Mouse (Mus musculus): ENCODE measurements around the gene Olfr1423. TPM values are rescaled to one million over a fixed set of nuclear protein-coding genes. Genes with fewer than 3 reads are reported as not detected.

Olfr1423 gene
- polyA plus RNA-seq, 1 experiment from 2014 or later = not detected

- no peaks in the 10 kb centered on the region for H3K36me3 ChIP-seq
- WGBS = under 1% methylated on average over 17 of the region's 17 CpGs
- no peak overlapping the region for H3K27ac ChIP-seq
- ATAC-seq (ENCODE audit: insufficient number of reproducible peaks, insufficient read depth, low FRiP score, low TSS enrichment, low read depth) = no peak
- H3K4me1 ChIP-seq (replicated peaks) = peaks cover 15% of the 10 kb centered on the region; the same call in 1 of the 2 replicates
- no peaks in the 10 kb centered on the region for H3K9me3 ChIP-seq
- H3K4me3 ChIP-seq (replicated peaks) = peak overlapping the region; percentile 57
- peak overlapping the region; percentile 64 for H3K4me2 ChIP-seq
- H3K9ac ChIP-seq (replicated peaks) = peak overlapping the region; percentile 50
- no peaks in the 10 kb centered on the region for H3K27me3 ChIP-seq
These were observed 34.7 kb downstream of the Olfr1423 start for GRCm38 (mm10) chr19:12006361-12006947.

GRCm38 (mm10) chr19:12005376-12006360 is 35.4 kb downstream of the Olfr1423 start:
- H3K27me3 ChIP-seq = no peaks in the 10 kb centered on the region
- H3K9me3 ChIP-seq = no peaks in the 10 kb centered on the region
- peaks cover 15% of the 10 kb centered on the region; the same call in 1 of the 2 replicates for H3K4me1 ChIP-seq (replicated peaks)
- H3K27ac ChIP-seq = peak overlapping the region; percentile 78; the same call in 1 of the 2 replicates
- H3K9ac ChIP-seq (replicated peaks) = peak overlapping the region; percentile 58
- ATAC-seq (ENCODE audit: insufficient number of reproducible peaks, insufficient read depth, low FRiP score, low TSS enrichment, low read depth) = peak; percentile 75
- H3K36me3 ChIP-seq = no peaks in the 10 kb centered on the region
- under 1% methylated on average over 41 of the region's 41 CpGs for WGBS
- peak overlapping the region; percentile 57 for H3K4me3 ChIP-seq (replicated peaks)
- peak overlapping the region; percentile 64 for H3K4me2 ChIP-seq

- H3K27ac ChIP-seq = no peak overlapping the region
- WGBS = 65% methylated on average over 9 of the region's 9 CpGs
- no peak overlapping the region for H3K9ac ChIP-seq (replicated peaks)
- ATAC-seq (ENCODE audit: insufficient number of reproducible peaks, insufficient read depth, low FRiP score, low TSS enrichment, low read depth) = no peak
- no peaks in the 10 kb centered on the region for H3K36me3 ChIP-seq
- no peaks in the 10 kb centered on the region for H3K9me3 ChIP-seq
- H3K27me3 ChIP-seq = no peaks in the 10 kb centered on the region
- peak overlapping the region; percentile 57 for H3K4me3 ChIP-seq (replicated peaks)
- H3K4me1 ChIP-seq (replicated peaks) = peaks cover 15% of the 10 kb centered on the region; the same call in 1 of the 2 replicates
- peak overlapping the region; percentile 64 for H3K4me2 ChIP-seq
These were observed 36.7 kb downstream of the Olfr1423 start for GRCm38 (mm10) chr19:12004216-12005008.

GRCm38 (mm10) chr19:12003568-12003967 is 37.5 kb downstream of the Olfr1423 start:
- Histone ChIP-seq H3K27ac (no peak overlapping the region), H3K9ac (replicated peaks) (no peak overlapping the region), H3K4me2 (no peak overlapping the region), H3K4me3 (replicated peaks) (no peak overlapping the region), H3K36me3 (no peaks in the 10 kb centered on the region), H3K27me3 (no peaks in the 10 kb centered on the region), H3K4me1 (replicated peaks) (peaks cover 15% of the 10 kb centered on the region; the same call in 1 of the 2 replicates), H3K9me3 (no peaks in the 10 kb centered on the region)
- ATAC-seq (ENCODE audit: insufficient number of reproducible peaks, insufficient read depth, low FRiP score, low TSS enrichment, low read depth) = no peak
- 86% methylated on average over 2 of the region's 2 CpGs for WGBS

GRCm38 (mm10) chr19:12002791-12003190 is 38.3 kb downstream of the Olfr1423 start:
- H3K27ac ChIP-seq = no peak overlapping the region
- H3K4me3 ChIP-seq (replicated peaks) = peak overlapping the region; percentile 18; the same call in 1 of the 2 replicates
- H3K9ac ChIP-seq (replicated peaks) = no peak overlapping the region
- H3K27me3 ChIP-seq = no peaks in the 10 kb centered on the region
- no peaks in the 10 kb centered on the region for H3K36me3 ChIP-seq
- peaks cover 13% of the 10 kb centered on the region; the same call in 1 of the 2 replicates for H3K4me1 ChIP-seq (replicated peaks)
- WGBS = 51% methylated on average over 14 of the region's 14 CpGs
- no peaks in the 10 kb centered on the region for H3K9me3 ChIP-seq
- H3K4me2 ChIP-seq = peak overlapping the region; percentile 43
- no peak for ATAC-seq (ENCODE audit: insufficient number of reproducible peaks, insufficient read depth, low FRiP score, low TSS enrichment, low read depth)

GRCm38 (mm10) chr19:12002125-12002524 is 39.0 kb downstream of the Olfr1423 start:
- no peak for ATAC-seq (ENCODE audit: insufficient number of reproducible peaks, insufficient read depth, low FRiP score, low TSS enrichment, low read depth)

GRCm38 (mm10) chr19:12001686-12002085 is 39.4 kb downstream of the Olfr1423 start:
- H3K4me2 ChIP-seq = no peak overlapping the region
- H3K36me3 ChIP-seq = no peaks in the 10 kb centered on the region
- no peak overlapping the region for H3K27ac ChIP-seq
- no peaks in the 10 kb centered on the region for H3K27me3 ChIP-seq
- no peak overlapping the region for H3K9ac ChIP-seq (replicated peaks)
- peaks cover 7% of the 10 kb centered on the region; the same call in 1 of the 2 replicates for H3K4me1 ChIP-seq (replicated peaks)
- no peak for ATAC-seq (ENCODE audit: insufficient number of reproducible peaks, insufficient read depth, low FRiP score, low TSS enrichment, low read depth)
- H3K4me3 ChIP-seq (replicated peaks) = no peak overlapping the region
- no peaks in the 10 kb centered on the region for H3K9me3 ChIP-seq
- WGBS = 28% methylated on average over 3 of the region's 3 CpGs

More at GRCm38 (mm10) chr19:12002125-12002524, 39.0 kb downstream of the Olfr1423 start:
- Histone ChIP-seq H3K9me3 (no peaks in the 10 kb centered on the region), H3K4me2 (peak overlapping the region; percentile 43), H3K27ac (no peak overlapping the region), H3K36me3 (no peaks in the 10 kb centered on the region), H3K4me1 (replicated peaks) (peaks cover 11% of the 10 kb centered on the region; the same call in 1 of the 2 replicates), H3K9ac (replicated peaks) (no peak overlapping the region), H3K4me3 (replicated peaks) (peak overlapping the region; percentile 18; the same call in 1 of the 2 replicates), H3K27me3 (no peaks in the 10 kb centered on the region)
- 4% methylated on average over 11 of the region's 11 CpGs for WGBS

GRCm38 (mm10) chr19:11995722-11996448 is 45.2 kb downstream of the Olfr1423 start:
- no peak overlapping the region for H3K4me2 ChIP-seq
- no peak overlapping the region for H3K9ac ChIP-seq (replicated peaks)
- WGBS = 56% methylated on average over 2 of the region's 2 CpGs
- peaks cover 49% of the 10 kb centered on the region for H3K36me3 ChIP-seq
- H3K27ac ChIP-seq = no peak overlapping the region
- ATAC-seq (ENCODE audit: insufficient number of reproducible peaks, insufficient read depth, low FRiP score, low TSS enrichment, low read depth) = no peak
- no peaks in the 10 kb centered on the region for H3K4me1 ChIP-seq (replicated peaks)
- H3K9me3 ChIP-seq = no peaks in the 10 kb centered on the region
- H3K4me3 ChIP-seq (replicated peaks) = no peak overlapping the region
- no peaks in the 10 kb centered on the region for H3K27me3 ChIP-seq

GRCm38 (mm10) chr19:11994703-11995431 is 46.2 kb downstream of the Olfr1423 start:
- ATAC-seq (ENCODE audit: insufficient number of reproducible peaks, insufficient read depth, low FRiP score, low TSS enrichment, low read depth) = no peak
- 94% methylated on average over 6 of the region's 6 CpGs for WGBS

More at GRCm38 (mm10) chr19:11994703-11995431, 46.2 kb downstream of the Olfr1423 start:
- Histone ChIP-seq H3K4me1 (replicated peaks) (no peaks in the 10 kb centered on the region), H3K27me3 (no peaks in the 10 kb centered on the region), H3K9me3 (no peaks in the 10 kb centered on the region), H3K4me2 (no peak overlapping the region), H3K9ac (replicated peaks) (no peak overlapping the region), H3K4me3 (replicated peaks) (no peak overlapping the region), H3K27ac (no peak overlapping the region), H3K36me3 (peaks cover 58% of the 10 kb centered on the region)

Data from limb, embryonic 12.5 days (tissue).